Mouse (Mus musculus) lung, embryonic 14.5 days (tissue): Measurements from ENCODE around the gene Rbm33. TPM values are rescaled to one million over a fixed set of nuclear protein-coding genes. Genes with fewer than 3 reads are reported as not detected.

Source experiments
- ATAC-seq: fragments of 200-750 bp; cut with Nextera tagmentation; 2 replicates; pipeline ENCODE4 v1.8.0; 2017; ENCODE audit warnings: mild to moderate bottlenecking, moderate TSS enrichment, moderate library complexity; ENCODE audit not compliant: insufficient read depth
- DNase-seq: peaks from one replicate; pipeline ENCODE4 v3.0.0-alpha.2; 2015
- H3K27ac ChIP-seq: fragments of 300-500 bp; sonication (generic); 2 replicates; pipeline ENCODE4 v1.5.1; 2014; ENCODE audit warnings: low read depth, mild to moderate bottlenecking, moderate library complexity
- H3K27me3 ChIP-seq: fragments of 300-500 bp; sonication (generic); 2 replicates; pipeline ENCODE4 v1.6.1; 2014; ENCODE audit warnings: low read length, control low read depth; ENCODE audit not compliant: insufficient read depth
- H3K36me3 ChIP-seq: fragments of 300-500 bp; sonication (generic); 2 replicates; pipeline ENCODE4 v1.6.1; 2014; ENCODE audit warnings: control low read depth; ENCODE audit not compliant: insufficient read depth
- H3K4me1 ChIP-seq: fragments of 300-500 bp; sonication (generic); 2 replicates; pipeline ENCODE4 v1.6.1; 2014; ENCODE audit warnings: antibody characterized with exemption, control low read depth; ENCODE audit not compliant: insufficient read depth
- H3K4me2 ChIP-seq: fragments of 300-500 bp; sonication (generic); 2 replicates; pipeline ENCODE4 v1.6.1; 2014; ENCODE audit warnings: mild to moderate bottlenecking
- H3K4me3 ChIP-seq: fragments of 300-500 bp; sonication (generic); 2 replicates; pipeline ENCODE4 v1.5.1; 2014; ENCODE audit warnings: low read depth, low read length
- H3K9ac ChIP-seq: fragments of 300-500 bp; sonication (generic); 2 replicates; pipeline ENCODE4 v1.6.1; 2014
- H3K9me3 ChIP-seq: fragments of 300-500 bp; sonication (generic); 2 replicates; pipeline ENCODE4 v1.6.1; 2016; ENCODE audit warnings: low read depth, low read length, control low read depth
- CTCF ChIP-seq: IDR thresholded peaks from 2 replicates; pipeline ENCODE4 v1.5.1; 2016; ENCODE audit warnings: antibody characterized with exemption, low read depth
- WGBS: fragments of 180-500 bp; shearing (Covaris S2); extraction: QIAGEN DNeasy Blood & Tissue Kit; methylation state at CpG from one replicate; pipeline ENCODE4 v1.1.7; 2014; 5-methylcytosine and 5-hydroxymethylcytosine counted together
- polyA plus RNA-seq: library from polyadenylated mRNA; unstranded; fragments of >200 nt; fragmentation: Nextera tagmentation; extraction: Ambion mirVana; gene quantifications from 2 replicates; pipeline ENCODE4 v1.2.1, GENCODE M21; 2014

Gene Rbm33
- polyA plus RNA-seq, 1 experiment from 2014 or later = 17.9 TPM

- no peak for TF ChIP-seq CTCF
- Histone ChIP-seq H3K27ac (no peak overlapping the region), H3K4me3 (no peak overlapping the region), H3K4me2 (no peak overlapping the region), H3K4me1 (no peaks in the 10 kb centered on the region), H3K36me3 (peaks cover 65% of the 10 kb centered on the region), H3K9me3 (no peaks in the 10 kb centered on the region), H3K9ac (no peak overlapping the region), H3K27me3 (no peaks in the 10 kb centered on the region)
- no peak for ATAC-seq
- DNase-seq = no peak
- WGBS = 90% methylated on average over 3 of the region's 3 CpGs
These were observed 69.9 kb downstream of the Rbm33 start for GRCm38 (mm10) chr5:28386783-28387182.

GRCm38 (mm10) chr5:28387531-28388179 lies 70.7 kb downstream of the Rbm33 start:
- Histone ChIP-seq H3K9ac (no peak overlapping the region), H3K4me1 (no peaks in the 10 kb centered on the region), H3K36me3 (peaks cover 59% of the 10 kb centered on the region), H3K4me3 (no peak overlapping the region), H3K27me3 (no peaks in the 10 kb centered on the region), H3K27ac (no peak overlapping the region), H3K4me2 (no peak overlapping the region), H3K9me3 (no peaks in the 10 kb centered on the region)
- WGBS = 88% methylated on average over 9 of the region's 9 CpGs
- ATAC-seq = no peak
- TF ChIP-seq CTCF = no peak
- DNase-seq = no peak

- Histone ChIP-seq H3K4me1 (no peaks in the 10 kb centered on the region), H3K36me3 (peaks cover 60% of the 10 kb centered on the region), H3K9ac (no peak overlapping the region), H3K27ac (no peak overlapping the region), H3K9me3 (no peaks in the 10 kb centered on the region), H3K4me2 (no peak overlapping the region), H3K27me3 (no peaks in the 10 kb centered on the region), H3K4me3 (no peak overlapping the region)
- peak; percentile 78 for TF ChIP-seq CTCF
- WGBS = 53% methylated on average over 3 of the region's 3 CpGs
- ATAC-seq (peak; percentile 21; the same call in 1 of the 2 replicates), DNase-seq (peak; percentile 86)
These were observed 71.3 kb downstream of the Rbm33 start for GRCm38 (mm10) chr5:28388184-28388583.

GRCm38 (mm10) chr5:28390189-28390588 lies 73.3 kb downstream of the Rbm33 start:
- H3K4me1 ChIP-seq = no peaks in the 10 kb centered on the region
- 92% methylated on average over 6 of the region's 6 CpGs for WGBS

GRCm38 (mm10) chr5:28397344-28397743 lies 80.4 kb downstream of the Rbm33 start:
- no peak overlapping the region for H3K4me2 ChIP-seq
- H3K4me1 ChIP-seq = no peaks in the 10 kb centered on the region
- ATAC-seq (no peak), DNase-seq (no peak)
- H3K9ac ChIP-seq = no peak overlapping the region
- TF ChIP-seq CTCF = no peak
- peaks cover 61% of the 10 kb centered on the region for H3K36me3 ChIP-seq
- H3K27me3 ChIP-seq = no peaks in the 10 kb centered on the region
- no peak overlapping the region for H3K4me3 ChIP-seq
- WGBS = 94% methylated on average over 2 of the region's 2 CpGs
- no peak overlapping the region for H3K27ac ChIP-seq
- H3K9me3 ChIP-seq = no peaks in the 10 kb centered on the region

More at GRCm38 (mm10) chr5:28390189-28390588, 73.3 kb downstream of the Rbm33 start:
- Histone ChIP-seq H3K9me3 (no peaks in the 10 kb centered on the region), H3K27me3 (no peaks in the 10 kb centered on the region), H3K27ac (no peak overlapping the region), H3K9ac (no peak overlapping the region), H3K4me2 (no peak overlapping the region), H3K4me3 (no peak overlapping the region), H3K36me3 (peaks cover 74% of the 10 kb centered on the region)
- no peak for TF ChIP-seq CTCF
- no peak for DNase-seq
- no peak for ATAC-seq

GRCm38 (mm10) chr5:28398736-28399135 lies 81.8 kb downstream of the Rbm33 start:
- 35% methylated on average over 3 of the region's 3 CpGs for WGBS
- Histone ChIP-seq H3K36me3 (peaks cover 62% of the 10 kb centered on the region), H3K27ac (no peak overlapping the region)

GRCm38 (mm10) chr5:28399451-28400115 lies 82.7 kb downstream of the Rbm33 start:
- DNase-seq (no peak), ATAC-seq (no peak)
- Histone ChIP-seq H3K4me1 (no peaks in the 10 kb centered on the region), H3K36me3 (peaks cover 54% of the 10 kb centered on the region), H3K4me3 (no peak overlapping the region), H3K4me2 (no peak overlapping the region), H3K27ac (no peak overlapping the region), H3K9me3 (no peaks in the 10 kb centered on the region), H3K27me3 (no peaks in the 10 kb centered on the region), H3K9ac (no peak overlapping the region)
- 67% methylated on average over 2 of the region's 2 CpGs for WGBS
- TF ChIP-seq CTCF = no peak

More at GRCm38 (mm10) chr5:28398736-28399135, 81.8 kb downstream of the Rbm33 start:
- Histone ChIP-seq H3K4me3 (no peak overlapping the region), H3K4me1 (no peaks in the 10 kb centered on the region), H3K27me3 (no peaks in the 10 kb centered on the region), H3K4me2 (no peak overlapping the region), H3K9ac (no peak overlapping the region), H3K9me3 (no peaks in the 10 kb centered on the region)
- ATAC-seq (no peak), DNase-seq (no peak)
- TF ChIP-seq CTCF = no peak
